Mouse (Mus musculus): ENCODE measurements at regions not wholly inside any gene's neighbourhood (a gene's known extent, or its start where the extent isn't known, plus 50 kb on each side); places are given as distances from the start of the nearest gene placed in this dataset.

DNA sequence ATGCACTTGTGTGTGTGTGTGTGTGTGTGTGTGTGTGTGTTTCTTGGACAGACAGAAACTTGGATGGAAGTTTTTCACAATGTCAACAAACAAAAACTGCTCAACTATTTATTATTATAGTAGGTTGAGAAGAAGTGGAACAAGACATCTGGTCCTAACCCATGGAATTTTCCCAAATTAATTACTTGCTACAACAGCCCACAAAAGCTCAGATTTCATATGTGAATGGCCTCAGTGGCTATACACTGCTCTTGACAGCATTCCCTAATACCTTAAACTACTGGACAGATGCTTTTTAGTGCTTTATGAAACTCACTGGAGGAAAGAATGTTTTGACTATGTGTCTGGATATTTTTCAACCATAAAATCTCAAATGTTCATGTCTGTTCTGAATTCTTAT, 2009.5 kb upstream of the Pcdh17 start:
- DNase-seq, result no peak

DNA sequence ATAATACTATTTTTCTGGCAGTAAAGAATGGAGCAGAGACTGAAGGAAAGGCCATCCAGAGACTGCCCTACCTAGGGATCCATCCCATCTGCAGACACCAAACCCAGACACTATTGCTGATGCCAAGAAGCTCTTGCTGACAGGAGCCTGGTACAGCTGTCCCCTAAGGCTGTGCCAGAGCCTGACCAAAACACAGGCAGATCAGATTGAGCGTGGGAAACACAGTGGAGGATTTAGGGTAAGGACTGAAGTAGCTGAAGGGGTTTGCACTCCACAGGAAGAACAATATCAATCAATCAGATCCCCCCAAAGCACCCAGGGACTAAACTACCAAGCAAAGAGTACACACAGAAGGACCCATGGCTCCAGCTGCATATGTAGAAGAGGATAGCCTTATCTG, 1994.5 kb upstream of the Pcdh17 start:
- DNase-seq, result peak; percentile 54

DNA sequence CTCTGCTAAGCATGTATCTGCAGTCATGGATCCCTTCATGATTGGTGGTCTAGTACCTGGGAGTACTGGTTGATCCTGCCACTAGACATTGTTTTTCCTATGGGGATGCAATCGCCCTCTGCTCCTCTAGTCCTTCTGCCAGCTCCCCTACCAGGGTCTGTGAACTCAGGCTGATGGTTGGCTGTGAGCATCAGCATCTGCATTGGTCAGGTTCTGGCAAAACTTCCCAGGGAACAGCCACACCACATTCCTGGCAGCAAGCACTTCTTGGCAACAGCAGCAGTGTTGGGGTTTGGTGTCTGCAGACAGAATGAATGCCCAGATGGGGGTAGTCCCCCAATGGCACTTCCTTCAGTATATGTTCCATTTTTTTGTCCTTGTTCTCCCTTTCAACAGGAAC, 1989.9 kb upstream of the Pcdh17 start:
- no peak for DNase-seq

DNA sequence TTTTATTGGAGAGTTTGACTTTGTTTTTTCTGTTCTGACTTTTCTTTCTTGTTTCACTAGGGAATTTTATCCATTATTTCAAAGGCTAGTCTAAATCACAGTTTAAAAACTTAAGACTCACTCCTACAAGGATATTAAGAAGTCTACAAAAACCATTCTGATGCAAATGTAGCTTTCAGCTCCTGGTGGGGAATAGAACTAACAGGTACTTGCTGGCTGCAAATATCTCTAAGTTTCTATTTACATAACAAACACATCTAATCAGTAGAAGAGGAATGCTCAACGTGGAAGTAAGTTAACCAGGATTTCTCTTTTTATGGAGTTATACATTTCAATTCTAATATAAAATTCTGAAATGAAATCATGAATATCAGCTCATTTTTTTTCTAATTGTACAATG, 1976.7 kb upstream of the Pcdh17 start:
- DNase-seq, result no peak
